Mouse (Mus musculus): ENCODE results near the gene Pth2. TPM values are rescaled to one million over a fixed set of nuclear protein-coding genes. Genes with fewer than 3 reads are reported as not detected.
A peak's percentile ranks its signal among the peaks of the same experiment; 100 is the strongest.
"Not testable (repeated sequence)": the region's sequence is repeated elsewhere in the genome, so short reads cannot be mapped to it uniquely, and the experiment has no call there.

Pth2 gene
- polyA plus RNA-seq, 1 experiment = not detected

- TF ChIP-seq GATA1 (IDR thresholded peaks at IDR 0.05; ENCODE audit: low read length) = no peak
- TF ChIP-seq TAL1 (IDR thresholded peaks at IDR 0.05; ENCODE audit: low read length) = no peak
- no peaks in the 10 kb centered on the region for H3K9me3 ChIP-seq (ENCODE audit: control insufficient read depth, low read length)
Measured at GRCm38 (mm10) chr7:45150321-45150720, 30.5 kb upstream of the Pth2 start.

GRCm38 (mm10) chr7:45151303-45151702 lies 29.5 kb upstream of the Pth2 start:
- TF ChIP-seq GATA1 (IDR thresholded peaks at IDR 0.05; ENCODE audit: low read length) (no peak), TAL1 (IDR thresholded peaks at IDR 0.05; ENCODE audit: low read length) (no peak)
- Histone ChIP-seq H3K27me3 (ENCODE audit: control insufficient read depth) (no peaks in the 10 kb centered on the region), H3K36me3 (ENCODE audit: control insufficient read depth) (peaks cover 29% of the 10 kb centered on the region), H3K4me1 (ENCODE audit: control insufficient read depth) (peaks cover 28% of the 10 kb centered on the region), H3K9me3 (ENCODE audit: control insufficient read depth, low read length) (no peaks in the 10 kb centered on the region), H3K4me3 (replicated peaks) (no peak overlapping the region)

More at GRCm38 (mm10) chr7:45150321-45150720, 30.5 kb upstream of the Pth2 start:
- Histone ChIP-seq H3K4me3 (replicated peaks) (no peak overlapping the region), H3K27me3 (ENCODE audit: control insufficient read depth) (no peaks in the 10 kb centered on the region), H3K4me1 (ENCODE audit: control insufficient read depth) (peaks cover 22% of the 10 kb centered on the region), H3K36me3 (ENCODE audit: control insufficient read depth) (peaks cover 36% of the 10 kb centered on the region)

- Histone ChIP-seq H3K4me3 (replicated peaks) (peak overlapping the region; percentile 77), H3K36me3 (ENCODE audit: control insufficient read depth) (peaks cover 26% of the 10 kb centered on the region), H3K4me1 (ENCODE audit: control insufficient read depth) (peaks cover 31% of the 10 kb centered on the region)
- not testable (repeated sequence) for H3K9me3 ChIP-seq (ENCODE audit: control insufficient read depth, low read length); H3K27me3 ChIP-seq (ENCODE audit: control insufficient read depth)
Measured at GRCm38 (mm10) chr7:45153052-45153451, 27.7 kb upstream of the Pth2 start.

- Histone ChIP-seq H3K4me1 (ENCODE audit: control insufficient read depth) (peaks cover 31% of the 10 kb centered on the region), H3K9me3 (ENCODE audit: control insufficient read depth, low read length) (no peaks in the 10 kb centered on the region), H3K4me3 (replicated peaks) (peak overlapping the region; percentile 77), H3K27me3 (ENCODE audit: control insufficient read depth) (no peaks in the 10 kb centered on the region), H3K36me3 (ENCODE audit: control insufficient read depth) (peaks cover 26% of the 10 kb centered on the region)
- TF ChIP-seq GATA1 (IDR thresholded peaks at IDR 0.05; ENCODE audit: low read length) (no peak), TAL1 (IDR thresholded peaks at IDR 0.05; ENCODE audit: low read length) (no peak)
Measured at GRCm38 (mm10) chr7:45153586-45153985, 27.2 kb upstream of the Pth2 start.

- peak within 1 kb of the TSS; percentile 77 for H3K4me3 ChIP-seq (replicated peaks)
- no peak for TF ChIP-seq GATA1 (IDR thresholded peaks at IDR 0.05; ENCODE audit: low read length)
- no peak for TF ChIP-seq TAL1 (IDR thresholded peaks at IDR 0.05; ENCODE audit: low read length)
- peaks cover 32% of the 10 kb centered on the region for H3K36me3 ChIP-seq (ENCODE audit: control insufficient read depth)
- H3K4me1 ChIP-seq (ENCODE audit: control insufficient read depth) = peaks cover 31% of the 10 kb centered on the region
- no peaks in the 10 kb centered on the region for H3K9me3 ChIP-seq (ENCODE audit: control insufficient read depth, low read length)
- H3K27me3 ChIP-seq (ENCODE audit: control insufficient read depth) = no peaks in the 10 kb centered on the region
Measured at GRCm38 (mm10) chr7:45154096-45154992, 26.5 kb upstream of the Pth2 start, which contains the start of the genes Pih1d1 and Aldh16a1. Gene Pih1d1 (plus strand): TSS chr7:45154303. Gene Aldh16a1 (minus strand): TSS chr7:45154584.

GRCm38 (mm10) chr7:45154993-45155514 lies 25.7 kb upstream of the Pth2 start:
- no peaks in the 10 kb centered on the region for H3K27me3 ChIP-seq (ENCODE audit: control insufficient read depth)

GRCm38 (mm10) chr7:45155590-45155989 lies 25.2 kb upstream of the Pth2 start:
- Histone ChIP-seq H3K9me3 (ENCODE audit: control insufficient read depth, low read length) (no peaks in the 10 kb centered on the region), H3K27me3 (ENCODE audit: control insufficient read depth) (no peaks in the 10 kb centered on the region), H3K4me1 (ENCODE audit: control insufficient read depth) (peaks cover 29% of the 10 kb centered on the region), H3K4me3 (replicated peaks) (no peak overlapping the region), H3K36me3 (ENCODE audit: control insufficient read depth) (peaks cover 40% of the 10 kb centered on the region)
- TF ChIP-seq GATA1 (IDR thresholded peaks at IDR 0.05; ENCODE audit: low read length) (no peak), TAL1 (IDR thresholded peaks at IDR 0.05; ENCODE audit: low read length) (no peak)

More at GRCm38 (mm10) chr7:45154993-45155514, 25.7 kb upstream of the Pth2 start:
- Histone ChIP-seq H3K4me1 (ENCODE audit: control insufficient read depth) (peaks cover 31% of the 10 kb centered on the region), H3K36me3 (ENCODE audit: control insufficient read depth) (peaks cover 35% of the 10 kb centered on the region), H3K9me3 (ENCODE audit: control insufficient read depth, low read length) (no peaks in the 10 kb centered on the region), H3K4me3 (replicated peaks) (peak overlapping the region; percentile 77)
- TF ChIP-seq TAL1 (IDR thresholded peaks at IDR 0.05; ENCODE audit: low read length) (no peak), GATA1 (IDR thresholded peaks at IDR 0.05; ENCODE audit: low read length) (no peak)

GRCm38 (mm10) chr7:45156206-45156605 lies 24.6 kb upstream of the Pth2 start:
- Histone ChIP-seq H3K9me3 (ENCODE audit: control insufficient read depth, low read length) (no peaks in the 10 kb centered on the region), H3K4me1 (ENCODE audit: control insufficient read depth) (peaks cover 29% of the 10 kb centered on the region), H3K27me3 (ENCODE audit: control insufficient read depth) (no peaks in the 10 kb centered on the region), H3K4me3 (replicated peaks) (no peak overlapping the region), H3K36me3 (ENCODE audit: control insufficient read depth) (peaks cover 41% of the 10 kb centered on the region)
- no peak for TF ChIP-seq TAL1 (IDR thresholded peaks at IDR 0.05; ENCODE audit: low read length)
- TF ChIP-seq GATA1 (IDR thresholded peaks at IDR 0.05; ENCODE audit: low read length) = no peak

GRCm38 (mm10) chr7:45157459-45157858 lies 23.3 kb upstream of the Pth2 start:
- peaks cover 35% of the 10 kb centered on the region for H3K4me1 ChIP-seq (ENCODE audit: control insufficient read depth)
- no peak for TF ChIP-seq TAL1 (IDR thresholded peaks at IDR 0.05; ENCODE audit: low read length)
- no peak for TF ChIP-seq GATA1 (IDR thresholded peaks at IDR 0.05; ENCODE audit: low read length)
- no peaks in the 10 kb centered on the region for H3K9me3 ChIP-seq (ENCODE audit: control insufficient read depth, low read length)
- H3K27me3 ChIP-seq (ENCODE audit: control insufficient read depth) = peaks cover 6% of the 10 kb centered on the region
- peaks cover 41% of the 10 kb centered on the region for H3K36me3 ChIP-seq (ENCODE audit: control insufficient read depth)
- no peak overlapping the region for H3K4me3 ChIP-seq (replicated peaks)
